Mouse (Mus musculus): ENCODE data around the gene Gm36210.

- TF ChIP-seq CTCF (IDR thresholded peaks at IDR 0.05; ENCODE audit: low read depth) = no peak
- no peak for TF ChIP-seq EP300 (IDR thresholded peaks at IDR 0.05; ENCODE audit: low read depth)
Measured at GRCm38 (mm10) chr7:4849372-4849771, 56.9 kb downstream of the Gm36210 start.

Data from liver, postnatal 0 days (tissue).